Mouse (Mus musculus) cerebellum, adult 9-11 months (tissue): ENCODE data around the gene Ash1l.
"Not testable (repeated sequence)": the region's sequence is repeated elsewhere in the genome, so short reads cannot be mapped to it uniquely, and the experiment has no call there.

Source experiments
- DNase-seq: peaks from one replicate; pipeline ENCODE4 v3.0.0; 2022

Gene Ash1l

DNA sequence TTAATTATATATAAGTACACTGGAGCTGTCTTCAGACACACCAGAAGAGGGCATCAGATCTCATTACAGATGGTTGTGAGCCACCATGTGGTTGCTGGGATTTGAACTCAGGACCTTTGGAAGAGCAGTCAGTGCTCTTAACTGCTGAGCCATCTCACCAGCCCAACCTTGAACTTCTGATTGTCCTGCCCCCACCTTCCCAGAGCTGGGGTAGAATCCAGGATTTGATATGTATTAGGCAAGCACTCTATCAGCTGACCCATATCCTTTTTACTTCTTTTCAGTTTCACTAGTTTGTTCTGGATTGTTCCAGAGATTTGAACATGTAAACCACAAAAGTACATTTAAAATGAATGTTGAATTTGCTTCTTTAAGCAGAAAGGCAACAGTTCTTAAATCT lies 12.8 kb downstream of the Ash1l start:
- DNase-seq = not testable (repeated sequence)

DNA sequence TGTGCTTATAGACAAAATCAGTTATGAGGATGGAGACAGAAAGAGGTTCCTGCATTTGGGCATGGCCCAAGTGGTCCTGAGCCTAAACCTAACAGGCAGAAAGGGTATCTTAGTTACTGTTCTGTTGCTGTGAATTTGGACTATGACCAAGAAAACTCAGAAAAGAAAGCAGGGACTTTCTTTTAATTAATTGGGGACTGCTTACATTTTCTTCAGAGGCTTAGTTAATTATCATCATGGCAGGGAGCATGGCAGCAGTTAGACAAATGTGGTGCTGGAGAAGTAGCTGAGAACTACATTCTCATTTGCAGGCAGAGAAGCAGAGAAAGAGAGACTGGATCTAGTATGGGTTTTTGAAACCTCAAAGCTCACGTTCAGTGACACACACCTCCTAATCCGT lies 24.6 kb downstream of the Ash1l start:
- no peak for DNase-seq

DNA sequence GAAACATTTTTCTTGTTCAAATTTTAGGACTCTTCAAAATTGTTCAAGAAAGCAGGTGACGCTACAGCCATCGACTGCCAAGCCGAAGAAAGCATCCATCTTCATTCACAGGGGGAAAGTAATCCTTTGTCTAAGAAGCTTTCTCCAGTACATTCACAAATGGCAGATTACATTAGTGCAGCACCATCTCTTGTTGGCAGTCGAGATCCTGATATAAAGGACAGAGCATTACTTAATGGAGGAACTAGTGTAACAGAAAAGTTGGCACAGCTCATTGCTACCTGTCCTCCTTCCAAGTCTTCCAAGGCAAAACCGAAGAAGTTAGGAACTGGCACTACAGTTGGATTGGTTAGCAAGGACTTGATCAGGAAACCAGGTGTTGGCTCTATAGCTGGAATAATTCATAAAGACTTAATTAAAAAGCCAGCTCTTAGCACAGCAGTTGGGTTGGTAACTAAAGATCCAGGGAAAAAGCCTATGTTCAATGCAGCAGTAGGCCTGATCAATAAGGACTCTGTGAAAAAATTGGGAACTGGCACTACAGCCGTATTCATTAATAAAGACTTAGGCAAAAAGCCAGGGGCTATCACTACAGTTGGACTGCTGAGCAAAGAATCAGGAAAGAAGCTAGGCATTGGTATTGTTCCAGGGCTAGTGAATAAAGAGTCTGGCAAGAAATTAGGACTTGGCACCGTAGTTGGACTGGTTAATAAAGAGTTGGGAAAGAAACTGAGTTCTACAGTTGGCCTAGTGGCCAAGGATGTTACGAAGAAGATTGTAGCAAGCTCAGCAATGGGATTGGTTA lies 31.0 kb downstream of the Ash1l start:
- no peak for DNase-seq

DNA sequence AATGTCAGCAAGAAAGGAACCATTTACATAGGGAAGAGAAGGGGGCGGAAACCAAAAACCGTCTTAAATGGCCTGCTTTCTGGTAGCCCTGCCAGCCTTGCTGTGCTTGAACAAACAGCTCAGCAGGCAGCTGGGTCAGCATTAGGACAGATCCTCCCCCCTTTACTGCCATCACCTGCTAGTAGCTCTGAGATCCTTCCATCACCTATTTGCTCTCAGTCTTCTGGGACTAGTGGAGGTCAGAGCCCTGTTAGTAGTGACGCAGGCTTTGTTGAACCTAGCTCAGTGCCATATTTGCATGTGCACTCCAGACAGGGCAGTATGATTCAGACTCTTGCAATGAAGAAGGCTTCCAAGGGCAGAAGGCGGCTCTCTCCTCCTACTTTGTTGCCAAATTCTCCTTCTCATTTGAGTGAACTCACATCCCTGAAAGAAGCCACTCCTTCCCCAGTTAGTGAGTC lies 33.5 kb downstream of the Ash1l start:
- DNase-seq = no peak

DNA sequence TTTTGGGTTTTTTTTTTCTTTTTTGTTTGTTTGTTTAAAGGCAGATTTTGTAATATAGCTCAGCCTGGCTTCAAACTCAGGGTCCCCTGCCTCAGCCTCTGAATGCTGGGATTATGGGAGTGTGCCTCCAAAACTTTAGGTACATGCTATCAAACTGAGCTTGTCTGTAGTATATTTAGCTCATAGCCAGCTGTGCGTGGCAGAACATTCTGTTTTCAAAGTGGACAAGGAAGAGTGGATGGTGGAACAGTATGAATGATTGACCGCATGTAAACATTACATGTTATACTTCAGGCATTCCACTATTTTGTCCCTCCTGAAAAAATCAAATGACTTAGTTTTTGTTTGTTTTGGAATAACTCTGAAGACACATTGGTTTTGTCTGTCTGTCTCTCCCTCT lies 42.4 kb downstream of the Ash1l start:
- no peak for DNase-seq

DNA sequence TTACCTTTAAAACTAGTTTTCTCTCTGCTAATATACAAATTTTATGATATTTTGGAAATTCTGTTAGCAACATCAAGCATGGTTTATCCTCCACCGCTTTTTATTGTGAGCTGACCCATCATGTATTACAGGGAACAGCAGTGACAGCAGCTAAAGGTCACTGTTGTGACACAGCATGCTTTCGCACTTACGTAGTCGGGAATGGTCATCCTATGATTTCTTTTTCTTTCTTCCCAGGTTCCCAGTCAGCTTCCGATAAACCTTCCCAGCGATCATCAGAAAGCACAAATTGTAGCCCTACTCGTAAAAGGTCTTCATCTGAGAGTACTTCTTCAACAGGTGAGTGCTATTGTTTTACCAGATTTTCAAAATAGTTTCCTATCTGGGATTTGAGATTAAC lies 51.1 kb downstream of the Ash1l start:
- no peak for DNase-seq

DNA sequence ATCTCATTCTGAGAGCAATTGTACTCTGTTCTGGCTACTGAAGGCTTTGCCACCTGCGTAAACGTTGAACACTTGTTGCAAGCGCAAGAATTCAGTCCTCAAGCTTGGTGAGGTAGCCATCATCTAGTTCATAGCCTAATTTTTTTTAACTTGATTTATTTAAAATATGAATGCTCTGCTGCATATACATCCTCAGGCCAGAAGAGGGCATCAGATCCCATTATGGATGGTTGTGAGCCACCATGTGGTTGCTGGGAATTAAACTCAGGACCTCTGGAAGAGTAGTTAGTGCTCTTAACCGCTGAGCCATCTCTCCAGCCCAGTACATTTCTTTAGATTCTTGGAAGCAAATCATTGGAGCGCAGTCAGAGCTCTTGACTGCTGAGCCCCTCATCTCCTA lies 80.5 kb downstream of the Ash1l start:
- not testable (repeated sequence) for DNase-seq

DNA sequence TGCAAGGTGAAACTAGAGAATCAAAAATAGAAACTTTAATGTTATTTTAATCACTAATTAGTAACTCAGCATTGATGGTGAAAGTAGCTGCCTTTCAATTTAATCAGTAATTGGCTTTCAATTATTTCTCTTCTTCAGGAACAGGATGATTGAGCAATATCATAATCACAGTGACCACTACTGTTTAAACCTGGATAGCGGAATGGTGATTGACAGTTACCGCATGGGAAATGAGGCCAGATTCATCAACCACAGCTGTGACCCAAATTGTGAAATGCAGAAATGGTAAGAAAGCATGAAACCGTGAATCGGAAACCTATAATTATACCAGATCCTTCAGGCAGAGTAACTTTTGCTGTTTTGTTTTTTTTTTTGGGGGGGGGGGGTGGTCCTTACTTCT lies 92.9 kb downstream of the Ash1l start:
- DNase-seq = no peak

DNA sequence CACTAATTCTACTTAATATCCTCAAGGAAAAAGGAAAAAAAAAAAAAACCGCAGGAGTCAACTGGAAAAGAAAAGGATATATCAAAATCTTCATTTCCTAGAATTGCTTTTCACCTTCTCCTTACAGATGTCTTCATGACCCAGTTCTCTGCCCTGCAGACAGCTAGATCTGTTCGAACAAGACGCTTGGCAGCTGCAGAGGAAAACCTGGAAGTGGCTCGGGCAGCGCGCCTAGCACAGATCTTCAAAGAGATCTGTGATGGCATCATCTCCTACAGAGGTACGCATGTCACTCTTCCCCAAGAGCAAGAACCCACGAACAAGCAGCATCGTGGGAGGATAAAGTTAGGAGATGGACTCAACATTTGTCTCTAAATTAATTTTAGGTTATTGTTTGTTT lies 107.9 kb downstream of the Ash1l start:
- DNase-seq = no peak

DNA sequence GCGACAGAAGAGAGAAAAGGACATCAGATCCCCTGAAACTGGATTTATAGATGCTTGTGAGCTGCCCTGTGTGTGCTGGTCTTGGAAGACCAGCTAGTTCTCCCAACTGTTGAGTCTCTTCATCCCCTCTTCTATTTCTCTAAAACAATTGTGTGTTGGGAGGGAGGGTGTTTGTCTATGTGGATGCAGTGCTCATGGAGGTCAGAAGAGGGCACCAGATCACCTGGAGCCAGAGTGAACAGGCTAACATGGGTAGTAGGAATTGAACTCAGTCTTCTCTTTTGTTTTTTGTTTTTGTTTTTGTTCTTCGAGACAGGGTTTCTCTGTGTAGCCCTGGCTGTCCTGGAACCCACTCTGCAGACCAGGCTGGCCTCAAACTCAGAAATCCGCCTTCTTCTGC lies 108.4 kb downstream of the Ash1l start:
- no peak for DNase-seq

DNA sequence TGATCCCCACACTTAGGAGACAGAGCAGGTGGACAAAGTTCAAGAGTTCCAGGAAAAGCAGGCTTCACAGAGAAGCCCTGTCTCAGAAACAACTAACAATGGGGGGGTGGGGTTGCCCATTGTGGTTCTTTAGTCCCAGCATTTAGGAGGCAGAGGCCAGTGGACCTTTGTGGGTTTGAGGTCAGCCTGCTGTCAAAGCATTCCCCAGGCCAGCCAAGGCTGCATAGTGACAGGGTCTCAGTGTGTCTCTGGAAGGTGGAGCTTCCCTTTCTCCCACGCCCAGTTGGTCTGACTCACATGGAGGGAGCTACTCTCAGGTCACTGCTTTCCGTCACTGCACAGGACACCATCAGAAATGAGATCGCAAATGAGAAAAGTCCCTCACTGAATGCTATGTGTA lies 111.3 kb downstream of the Ash1l start:
- DNase-seq = no peak

DNA sequence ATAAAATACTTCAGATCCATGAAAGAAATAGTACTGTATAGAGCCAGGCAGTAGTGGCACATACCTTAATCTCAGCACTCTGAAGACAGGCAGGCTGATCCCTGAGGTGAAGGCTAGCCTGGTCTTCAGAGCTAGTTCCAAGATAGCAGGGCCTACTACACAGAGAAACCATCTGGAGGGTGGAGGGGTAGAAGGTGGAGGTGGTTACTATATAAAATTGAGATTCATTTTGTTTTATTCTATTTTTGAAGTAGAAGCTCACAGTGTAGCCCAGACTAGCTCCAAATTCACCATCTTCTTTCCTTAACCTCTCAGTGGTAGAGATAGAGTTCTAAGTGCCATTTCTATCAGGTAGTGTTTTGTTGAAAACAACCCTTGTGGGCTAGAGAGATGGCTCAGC lies 116.8 kb downstream of the Ash1l start:
- DNase-seq = no peak

DNA sequence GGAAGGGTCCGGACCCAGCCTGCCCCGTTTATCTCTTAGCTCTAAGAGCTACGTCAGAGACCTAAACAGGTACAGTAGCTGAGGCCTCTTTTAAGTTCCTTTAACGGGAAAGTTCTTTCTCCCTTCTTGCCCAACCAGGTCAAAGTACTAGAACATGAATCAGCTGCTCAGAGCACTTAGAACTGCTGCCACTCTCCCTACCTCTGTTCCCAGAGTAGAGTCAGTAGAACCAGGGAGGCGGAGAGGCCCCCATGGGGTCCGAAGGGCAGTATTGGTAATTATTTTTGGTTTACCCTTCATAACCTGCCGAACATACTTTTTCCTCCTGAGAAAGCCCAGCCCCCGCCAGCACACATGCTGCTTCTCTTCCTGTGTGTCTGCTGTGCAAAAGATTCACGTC lies 127.0 kb downstream of the Ash1l start:
- DNase-seq = no peak

DNA sequence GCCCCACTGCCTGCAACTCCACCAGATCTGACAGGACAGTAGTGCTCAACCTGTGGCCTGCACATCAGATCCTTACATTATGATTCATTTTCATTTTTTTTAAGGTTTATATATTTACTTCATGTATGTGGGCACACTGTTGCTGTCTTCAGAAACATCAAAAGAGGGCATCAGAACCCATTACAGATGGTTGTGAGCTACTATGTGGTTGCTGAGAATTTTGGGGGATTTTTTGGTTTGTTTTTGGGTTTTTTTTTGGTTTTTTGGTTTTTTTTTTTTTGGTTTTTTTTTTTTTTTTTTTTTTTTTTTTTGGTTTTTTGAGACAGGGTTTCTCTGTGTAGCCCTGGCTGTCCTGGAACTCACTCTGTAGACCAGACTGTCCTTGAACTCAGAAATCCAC lies 131.9 kb downstream of the Ash1l start:
- DNase-seq = not testable (repeated sequence)

DNA sequence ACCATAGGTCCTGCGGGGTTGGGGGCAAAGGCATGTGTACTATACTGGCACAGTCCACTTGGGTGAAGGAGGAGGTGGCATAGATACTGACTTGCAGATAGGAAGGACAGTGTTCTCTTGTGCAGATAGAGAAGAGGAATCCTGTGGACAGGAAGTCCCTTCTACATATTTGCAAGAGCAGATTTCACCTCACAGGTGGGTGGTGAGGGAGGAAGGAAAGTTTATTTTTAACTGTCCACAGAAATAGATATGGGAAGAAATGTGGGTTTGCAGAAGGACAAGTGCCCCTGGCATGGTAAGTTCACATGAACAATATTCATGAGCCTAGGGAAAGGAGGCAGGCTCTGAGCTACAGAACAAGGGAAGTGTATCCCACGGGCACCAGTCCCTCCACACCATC lies 133.7 kb downstream of the Ash1l start:
- DNase-seq = no peak

DNA sequence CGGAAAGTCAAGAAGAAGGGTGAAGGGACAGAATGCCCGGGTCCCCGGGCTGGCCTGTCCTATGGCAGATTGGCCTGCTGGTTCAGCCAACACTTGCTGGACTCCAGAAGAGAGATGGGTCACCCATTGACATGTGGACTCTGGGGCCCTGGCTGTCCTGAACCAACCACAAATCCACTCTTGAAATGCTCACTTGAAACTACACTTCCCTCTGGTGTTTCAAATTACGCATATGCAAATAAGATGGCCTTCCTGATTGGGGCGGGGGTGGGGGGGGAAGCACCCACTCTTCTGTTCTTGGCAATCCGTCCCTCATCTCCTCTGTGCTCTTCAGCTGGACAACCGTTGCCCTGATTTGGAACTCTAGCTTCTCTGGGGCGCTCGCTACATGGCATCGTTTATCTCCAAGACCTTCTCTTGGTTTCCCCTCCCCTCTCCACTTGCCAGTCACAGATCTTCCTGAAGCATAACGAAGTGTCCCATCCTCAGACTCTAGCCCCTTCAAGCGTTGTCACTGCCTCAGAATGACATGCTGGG lies 134.3 kb downstream of the Ash1l start:
- DNase-seq = peak; percentile 12

DNA sequence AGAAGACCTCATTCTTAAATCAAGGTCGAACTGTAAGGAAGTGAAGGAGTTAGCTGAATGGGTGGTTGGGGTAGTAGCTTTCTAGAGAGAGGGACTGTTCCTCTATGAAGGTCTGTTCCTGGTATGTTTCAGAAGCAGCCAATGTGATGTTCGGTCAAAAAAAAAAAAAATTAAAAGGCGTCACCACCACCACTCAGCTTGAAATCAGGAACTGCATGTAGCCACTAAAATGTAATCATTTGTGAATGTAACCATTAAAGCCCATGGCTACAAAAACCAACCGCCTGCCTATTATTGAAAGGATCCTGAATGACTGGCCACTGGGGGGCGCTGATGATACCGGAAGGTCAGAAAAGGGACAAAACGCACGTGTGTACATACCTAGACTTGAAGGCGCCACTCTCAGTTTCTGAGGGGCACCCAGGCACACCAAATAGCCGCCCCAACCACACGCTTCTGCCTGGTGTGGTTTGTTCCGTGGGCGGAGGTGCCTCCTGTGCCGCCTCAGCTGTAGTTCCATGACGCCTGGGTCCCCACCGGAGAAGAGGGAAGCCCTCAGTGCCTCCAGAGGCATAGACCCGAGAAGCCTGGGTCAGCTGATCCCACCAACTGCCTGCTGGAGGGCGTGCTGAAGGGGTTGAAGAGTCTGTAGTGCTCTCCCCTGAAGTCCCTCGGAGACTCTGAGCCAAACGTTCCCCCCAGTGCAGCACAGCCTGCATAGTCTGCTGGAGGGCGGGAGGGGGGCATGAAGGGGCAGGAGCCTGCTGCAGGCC lies 137.1 kb downstream of the Ash1l start:
- DNase-seq = peak; percentile 71

DNA sequence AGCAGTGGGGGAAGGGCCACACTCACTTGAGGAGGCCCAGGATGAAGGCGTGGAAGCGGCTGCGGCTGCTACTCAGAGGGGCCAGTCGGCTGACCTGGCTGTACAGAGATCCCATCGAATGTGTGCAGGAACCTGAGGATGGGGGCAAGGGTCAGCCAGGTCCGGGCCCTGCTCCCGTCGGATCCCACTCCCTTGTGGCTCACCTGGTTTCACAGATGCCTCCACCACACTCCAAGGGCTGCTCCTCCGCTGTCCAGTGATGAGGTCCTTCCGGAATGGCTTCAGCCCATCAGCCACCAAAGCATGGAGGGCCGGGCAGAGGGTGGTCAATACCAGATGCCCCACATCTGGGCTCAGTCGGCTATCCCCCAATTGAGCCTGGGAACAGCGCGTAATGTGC lies 138.6 kb downstream of the Ash1l start:
- DNase-seq = peak; percentile 54

DNA sequence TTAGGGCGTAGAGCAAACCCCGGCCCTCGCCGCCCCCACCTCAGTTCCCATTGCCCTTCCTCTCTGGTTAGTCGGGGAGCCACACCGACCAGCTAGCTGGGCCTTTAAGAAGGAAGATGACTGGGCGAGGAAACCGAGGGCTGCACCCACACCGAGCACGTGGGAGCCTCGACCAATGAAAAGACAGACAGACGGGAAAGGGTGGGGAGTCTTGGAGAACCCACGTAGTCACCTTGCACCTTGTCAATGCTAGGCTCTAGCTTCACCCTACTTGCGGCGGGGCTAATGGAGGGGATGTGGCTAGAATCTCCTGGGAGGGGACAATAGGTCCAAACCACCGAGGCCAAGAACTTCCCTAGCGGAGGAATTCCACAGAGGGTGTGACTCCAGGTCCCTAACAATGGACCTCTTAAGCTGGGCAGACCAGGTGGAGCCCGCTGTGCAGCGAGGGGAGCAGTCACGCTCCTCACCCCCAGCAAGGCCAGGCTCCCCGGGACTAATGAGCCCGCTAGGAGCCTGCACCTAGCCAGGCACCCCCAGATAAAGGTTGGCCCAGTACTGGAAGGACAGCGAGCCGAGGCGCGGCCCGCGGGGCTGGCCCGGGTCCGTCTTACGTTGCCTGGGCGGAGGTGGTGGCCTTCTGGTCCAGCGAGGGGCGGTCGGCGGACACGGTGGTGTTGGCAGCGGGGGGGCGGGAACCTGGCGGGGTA lies 139.6 kb downstream of the Ash1l start:
- peak; percentile 91 for DNase-seq

DNA sequence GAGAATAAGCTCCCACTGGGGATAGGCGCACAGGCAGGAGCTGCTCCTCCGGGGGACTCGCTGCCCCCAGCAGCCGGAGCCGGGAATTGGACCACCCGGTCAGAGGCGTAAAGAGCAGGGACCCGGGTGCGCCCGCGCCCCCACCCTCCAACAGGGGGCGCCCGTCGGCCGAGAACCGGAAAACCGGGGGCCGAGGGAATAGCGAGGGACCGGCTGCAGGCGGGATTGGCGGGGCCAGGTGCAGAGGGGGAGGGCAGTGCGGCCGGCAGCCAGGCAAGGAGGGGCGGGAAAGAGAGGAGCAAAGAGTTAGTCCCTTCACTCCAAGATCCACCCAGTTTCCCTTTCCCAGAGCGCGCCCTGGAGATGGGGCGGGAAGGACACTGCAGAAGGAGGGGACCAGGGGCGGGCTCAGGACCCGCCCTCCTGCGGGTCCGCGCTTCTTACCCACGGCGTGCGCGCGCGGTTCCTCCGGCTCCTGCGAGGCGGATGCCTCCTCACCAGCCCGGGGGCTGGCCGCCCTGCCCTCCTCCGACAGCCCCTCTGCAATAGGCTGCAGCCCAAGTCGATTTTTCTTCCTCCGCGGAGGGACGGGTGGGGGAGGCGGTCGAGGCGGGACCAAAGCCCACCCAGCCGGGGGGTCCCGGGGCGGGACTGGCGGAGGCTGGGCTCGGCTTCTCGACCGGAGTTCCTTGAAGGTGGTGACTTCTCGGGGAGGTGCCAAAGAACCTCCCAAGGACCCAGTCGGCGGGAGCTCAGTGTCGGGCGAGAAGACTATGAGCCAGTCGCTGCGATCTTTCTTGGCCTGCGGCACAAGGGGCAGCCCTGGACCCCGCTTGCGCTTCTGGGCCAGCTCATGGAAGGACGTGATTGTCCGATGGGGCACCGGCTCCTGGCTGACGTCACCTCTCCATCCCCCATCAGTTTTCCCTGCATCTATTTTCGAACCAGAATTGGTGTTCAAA lies 140.6 kb downstream of the Ash1l start:
- DNase-seq = peak; percentile 91

DNA sequence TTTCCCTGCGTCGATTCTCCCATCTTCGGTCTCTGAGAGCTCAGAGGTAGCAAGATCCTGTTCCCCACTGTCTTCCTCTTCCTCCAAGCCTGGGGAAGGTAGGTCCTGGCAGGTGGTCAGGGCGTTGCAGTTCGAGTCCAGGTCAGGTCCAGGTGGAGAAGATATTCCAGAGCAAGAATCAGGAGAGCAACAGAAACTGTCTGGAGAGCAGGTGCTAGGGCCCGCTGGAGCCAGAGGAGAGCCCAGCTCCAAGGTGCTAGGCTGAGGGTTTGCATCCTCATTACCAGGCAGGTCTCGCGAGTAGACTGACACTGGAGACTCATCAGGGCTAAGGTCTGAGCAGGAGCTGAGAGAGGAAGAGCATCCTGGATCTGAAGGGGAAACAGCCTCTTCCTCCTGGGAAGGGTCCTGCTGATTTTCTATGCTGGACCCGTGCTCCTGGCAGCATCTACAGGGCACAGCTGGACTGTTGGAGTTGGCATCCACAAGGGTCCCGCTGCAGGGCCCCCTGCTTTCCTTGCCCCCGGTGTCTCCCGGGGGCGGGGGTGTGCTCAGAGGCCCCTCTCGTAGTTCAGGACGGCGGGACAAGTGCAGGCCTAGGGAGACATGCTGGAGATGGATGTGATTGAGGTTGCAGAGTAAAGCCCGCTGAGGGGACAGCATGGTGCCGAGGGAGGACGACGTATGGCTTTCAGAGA lies 141.5 kb downstream of the Ash1l start:
- peak; percentile 69 for DNase-seq
